Mouse (Mus musculus): ENCODE measurements around the gene Pde4d. TPM values are rescaled to one million over a fixed set of nuclear protein-coding genes. Genes with fewer than 3 reads are reported as not detected.

Pde4d gene
- polyA plus RNA-seq, 1 experiment = 33.8 TPM

GRCm38 (mm10) chr13:109813924-109814323 is 1364.2 kb downstream of the Pde4d start:
- H3K4me3 ChIP-seq (replicated peaks; ENCODE audit: insufficient read depth, low read depth, low read length) = no peak overlapping the region
- no peaks in the 10 kb centered on the region for H3K27me3 ChIP-seq (ENCODE audit: control insufficient read depth, insufficient read depth, low read length)
- 96% methylated on average over 4 of the region's 4 CpGs for WGBS
- no peak for TF ChIP-seq CTCF (IDR thresholded peaks at IDR 0.05; ENCODE audit: borderline replicate concordance, insufficient read depth, low read depth, low read length)
- TF ChIP-seq POLR2A (IDR thresholded peaks at IDR 0.05; ENCODE audit: borderline replicate concordance, insufficient read depth, low read length) = no peak
- DNase-seq = no peak
- H3K27ac ChIP-seq (ENCODE audit: insufficient read depth, low read length) = no peak overlapping the region
- no peaks in the 10 kb centered on the region for H3K4me1 ChIP-seq (ENCODE audit: control insufficient read depth, insufficient read depth, low read length)

- H3K27me3 ChIP-seq (ENCODE audit: control insufficient read depth, insufficient read depth, low read length) = no peaks in the 10 kb centered on the region
- TF ChIP-seq CTCF (IDR thresholded peaks at IDR 0.05; ENCODE audit: borderline replicate concordance, insufficient read depth, low read depth, low read length) = no peak
- TF ChIP-seq POLR2A (IDR thresholded peaks at IDR 0.05; ENCODE audit: borderline replicate concordance, insufficient read depth, low read length) = no peak
- H3K4me1 ChIP-seq (ENCODE audit: control insufficient read depth, insufficient read depth, low read length) = no peaks in the 10 kb centered on the region; the same call in 1 of the 2 replicates
- no peak overlapping the region for H3K27ac ChIP-seq (ENCODE audit: insufficient read depth, low read length)
- no peak overlapping the region for H3K4me3 ChIP-seq (replicated peaks; ENCODE audit: insufficient read depth, low read depth, low read length)
- 77% methylated on average over 3 of the region's 3 CpGs for WGBS
- no peak for DNase-seq
These were observed 1369.3 kb downstream of the Pde4d start for GRCm38 (mm10) chr13:109819071-109819470.

GRCm38 (mm10) chr13:109820141-109820540 is 1370.4 kb downstream of the Pde4d start:
- no peak for TF ChIP-seq CTCF (IDR thresholded peaks at IDR 0.05; ENCODE audit: borderline replicate concordance, insufficient read depth, low read depth, low read length)
- no peak for TF ChIP-seq POLR2A (IDR thresholded peaks at IDR 0.05; ENCODE audit: borderline replicate concordance, insufficient read depth, low read length)
- 82% methylated on average over 3 of the region's 3 CpGs for WGBS
- Histone ChIP-seq H3K4me1 (ENCODE audit: control insufficient read depth, insufficient read depth, low read length) (no peaks in the 10 kb centered on the region; the same call in 1 of the 2 replicates), H3K27ac (ENCODE audit: insufficient read depth, low read length) (no peak overlapping the region), H3K4me3 (replicated peaks; ENCODE audit: insufficient read depth, low read depth, low read length) (no peak overlapping the region), H3K27me3 (ENCODE audit: control insufficient read depth, insufficient read depth, low read length) (no peaks in the 10 kb centered on the region)
- DNase-seq = no peak

- Histone ChIP-seq H3K4me1 (ENCODE audit: control insufficient read depth, insufficient read depth, low read length) (no peaks in the 10 kb centered on the region; the same call in 1 of the 2 replicates), H3K27me3 (ENCODE audit: control insufficient read depth, insufficient read depth, low read length) (no peaks in the 10 kb centered on the region), H3K27ac (ENCODE audit: insufficient read depth, low read length) (no peak overlapping the region), H3K4me3 (replicated peaks; ENCODE audit: insufficient read depth, low read depth, low read length) (no peak overlapping the region)
- DNase-seq = no peak
- WGBS = 89% methylated on average over 3 of the region's 3 CpGs
- no peak for TF ChIP-seq CTCF (IDR thresholded peaks at IDR 0.05; ENCODE audit: borderline replicate concordance, insufficient read depth, low read depth, low read length)
- TF ChIP-seq POLR2A (IDR thresholded peaks at IDR 0.05; ENCODE audit: borderline replicate concordance, insufficient read depth, low read length) = no peak
These were observed 1371.1 kb downstream of the Pde4d start for GRCm38 (mm10) chr13:109820866-109821265.

GRCm38 (mm10) chr13:109821725-109822412 is 1372.1 kb downstream of the Pde4d start:
- DNase-seq = peak; percentile 30 to 34
- Histone ChIP-seq H3K4me3 (replicated peaks; ENCODE audit: insufficient read depth, low read depth, low read length) (peak overlapping the region; percentile 63), H3K27ac (ENCODE audit: insufficient read depth, low read length) (peak overlapping the region; percentile 97), H3K4me1 (ENCODE audit: control insufficient read depth, insufficient read depth, low read length) (no peaks in the 10 kb centered on the region; the same call in 1 of the 2 replicates), H3K27me3 (ENCODE audit: control insufficient read depth, insufficient read depth, low read length) (no peaks in the 10 kb centered on the region)
- WGBS = 28% methylated on average over 8 of the region's 8 CpGs
- TF ChIP-seq POLR2A (IDR thresholded peaks at IDR 0.05; ENCODE audit: borderline replicate concordance, insufficient read depth, low read length) (no peak), CTCF (IDR thresholded peaks at IDR 0.05; ENCODE audit: borderline replicate concordance, insufficient read depth, low read depth, low read length) (no peak)

GRCm38 (mm10) chr13:109822413-109823298 is 1372.9 kb downstream of the Pde4d start:
- H3K27me3 ChIP-seq (ENCODE audit: control insufficient read depth, insufficient read depth, low read length) = no peaks in the 10 kb centered on the region
- TF ChIP-seq CTCF (IDR thresholded peaks at IDR 0.05; ENCODE audit: borderline replicate concordance, insufficient read depth, low read depth, low read length) = no peak
- TF ChIP-seq POLR2A (IDR thresholded peaks at IDR 0.05; ENCODE audit: borderline replicate concordance, insufficient read depth, low read length) = peak; percentile 44; the same call in 1 of the 2 replicates
- no peaks in the 10 kb centered on the region; the same call in 1 of the 2 replicates for H3K4me1 ChIP-seq (ENCODE audit: control insufficient read depth, insufficient read depth, low read length)
- peak overlapping the region; percentile 97 for H3K27ac ChIP-seq (ENCODE audit: insufficient read depth, low read length)
- DNase-seq = peak; percentile 97
- WGBS = under 1% methylated on average over 15 of the region's 15 CpGs
- H3K4me3 ChIP-seq (replicated peaks; ENCODE audit: insufficient read depth, low read depth, low read length) = peak overlapping the region; percentile 63

GRCm38 (mm10) chr13:109823307-109824031 is 1373.7 kb downstream of the Pde4d start:
- peak; percentile 70 to 80 for DNase-seq
- peak overlapping the region; percentile 58 for H3K4me3 ChIP-seq (replicated peaks; ENCODE audit: insufficient read depth, low read depth, low read length)
- 10% methylated on average over 11 of the region's 11 CpGs for WGBS
- peak overlapping the region; percentile 91 for H3K27ac ChIP-seq (ENCODE audit: insufficient read depth, low read length)
- TF ChIP-seq POLR2A (IDR thresholded peaks at IDR 0.05; ENCODE audit: borderline replicate concordance, insufficient read depth, low read length) = peak; percentile 28; the same call in 1 of the 2 replicates
- TF ChIP-seq CTCF (IDR thresholded peaks at IDR 0.05; ENCODE audit: borderline replicate concordance, insufficient read depth, low read depth, low read length) = no peak
- no peaks in the 10 kb centered on the region for H3K27me3 ChIP-seq (ENCODE audit: control insufficient read depth, insufficient read depth, low read length)
- no peaks in the 10 kb centered on the region; the same call in 1 of the 2 replicates for H3K4me1 ChIP-seq (ENCODE audit: control insufficient read depth, insufficient read depth, low read length)
